Mouse (Mus musculus) MEL (cell line): ENCODE data around the gene Kcnmb4. TPM values are rescaled to one million over a fixed set of nuclear protein-coding genes. Genes with fewer than 3 reads are reported as not detected.
A peak's percentile ranks its signal among the peaks of the same experiment; 100 is the strongest.

Experiments
- DNase-seq: peaks from one replicate; pipeline ENCODE4 v3.0.0; 2011; ENCODE audit warnings: low read depth, low spot score
- H3K27ac ChIP-seq: 2 replicates; pipeline ENCODE4 v1.5.1; 2012; ENCODE audit warnings: low read depth, mild to moderate bottlenecking, control low read depth, low read length, moderate library complexity; ENCODE audit not compliant: control insufficient read depth
- H3K27me3 ChIP-seq, 2 experiments: fragments of 150-350 bp in 1 of 2; sonication (generic) in 1 of 2; 2 replicates each; pipeline ENCODE4 v1.6.1; 2012; ENCODE audit warnings: low read length in 2 of 2, mild to moderate bottlenecking in 2 of 2, improper control_type of control experiment in 1 of 2, moderate library complexity in 1 of 2; ENCODE audit not compliant: insufficient read depth in 2 of 2, control insufficient read depth in 1 of 2
- H3K36me3 ChIP-seq, 2 experiments: 2 replicates each; pipeline ENCODE4 v1.6.1; 2012 to 2014; ENCODE audit warnings: low read length in 2 of 2, improper control_type of control experiment in 1 of 2, inconsistent platforms in 1 of 2, mild to moderate bottlenecking in 1 of 2; ENCODE audit not compliant: insufficient read depth in 2 of 2, control insufficient read depth in 1 of 2
- H3K4me1 ChIP-seq, 2 experiments: fragments of 150-350 bp in 1 of 2; sonication (generic) in 1 of 2; 2 replicates each; pipeline ENCODE4 v1.6.1; 2012; ENCODE audit warnings: low read length in 2 of 2, improper control_type of control experiment in 1 of 2, mild to moderate bottlenecking in 1 of 2; ENCODE audit not compliant: insufficient read depth in 2 of 2, control insufficient read depth in 1 of 2
- H3K4me3 ChIP-seq, 2 experiments: fragments of 150-350 bp in 1 of 2; sonication (generic) in 1 of 2; 2 replicates each; pipeline ENCODE4 v1.5.1; 2012; ENCODE audit warnings: low read depth in 2 of 2, low read length in 2 of 2, mild to moderate bottlenecking in 2 of 2, moderate library complexity in 2 of 2, control low read depth in 1 of 2, improper control_type of control experiment in 1 of 2; ENCODE audit not compliant: control insufficient read depth in 1 of 2, insufficient read depth in 1 of 2
- H3K79me2 ChIP-seq: 2 replicates; pipeline ENCODE4 v1.6.1; 2012; ENCODE audit warnings: mild to moderate bottlenecking, low read length, moderate library complexity; ENCODE audit not compliant: control insufficient read depth, poor library complexity, insufficient read depth
- H3K9ac ChIP-seq: 2 replicates; pipeline ENCODE4 v1.6.1; 2012; ENCODE audit warnings: low read depth, mild to moderate bottlenecking, control low read depth, low read length, moderate library complexity; ENCODE audit not compliant: control insufficient read depth, poor library complexity, severe bottlenecking
- H3K9me3 ChIP-seq: fragments of 150-350 bp; sonication (generic); replicated peaks from 2 replicates; pipeline ENCODE4 v1.6.1; 2012; ENCODE audit warnings: mild to moderate bottlenecking, low read length, improper control_type of control experiment, moderate library complexity; ENCODE audit not compliant: insufficient read depth
- BHLHE40 ChIP-seq: IDR thresholded peaks from 2 replicates; pipeline ENCODE4 v1.6.1; 2012; ENCODE audit warnings: low read depth, mild to moderate bottlenecking, inconsistent platforms, low read length, improper control_type of control experiment, borderline replicate concordance
- CHD2 ChIP-seq: IDR thresholded peaks from 2 replicates; pipeline ENCODE4 v1.6.1; 2011; ENCODE audit warnings: low read length, improper control_type of control experiment
- CTCF ChIP-seq, 3 experiments: IDR thresholded peaks in 2 of 3; conservative IDR thresholded peaks in 1 of 3; 2 replicates each; pipeline ENCODE4 v1.5.1; 2011 to 2012; ENCODE audit warnings: low read length in 3 of 3, low read depth in 2 of 3, mild to moderate bottlenecking in 2 of 3, improper control_type of control experiment in 1 of 3, inconsistent platforms in 1 of 3, mixed read lengths in 1 of 3, moderate library complexity in 1 of 3; ENCODE audit not compliant: control insufficient read depth in 1 of 3, insufficient read depth in 1 of 3, poor library complexity in 1 of 3, severe bottlenecking in 1 of 3
- E2F4 ChIP-seq: IDR thresholded peaks from 2 replicates; pipeline ENCODE4 v1.6.1; 2011; ENCODE audit warnings: low read depth, low read length, improper control_type of control experiment, borderline replicate concordance
- ELF1 ChIP-seq: IDR thresholded peaks from 2 replicates; pipeline ENCODE4 v1.6.1; 2014; ENCODE audit warnings: low read depth, mild to moderate bottlenecking, inconsistent platforms, low read length, improper control_type of control experiment, moderate library complexity
- EP300 ChIP-seq, 2 experiments: IDR thresholded peaks; 2 replicates each; pipeline ENCODE4 v1.6.1; 2011; ENCODE audit warnings: improper control_type of control experiment in 2 of 2, low read length in 2 of 2, low read depth in 1 of 2, mild to moderate bottlenecking in 1 of 2
- ETS1 ChIP-seq: IDR thresholded peaks from 2 replicates; pipeline ENCODE4 v1.6.1; 2012; ENCODE audit warnings: low read depth, mild to moderate bottlenecking, inconsistent platforms, low read length, improper control_type of control experiment, moderate library complexity
- GABPA ChIP-seq: IDR thresholded peaks from 2 replicates; pipeline ENCODE4 v1.6.1; 2012; ENCODE audit warnings: low read depth, mild to moderate bottlenecking, inconsistent platforms, low read length, improper control_type of control experiment, moderate library complexity
- GATA1 ChIP-seq: IDR thresholded peaks from 2 replicates; pipeline ENCODE4 v1.6.1; 2011; ENCODE audit warnings: low read depth, low read length, improper control_type of control experiment
- HCFC1 ChIP-seq: IDR thresholded peaks from 2 replicates; pipeline ENCODE4 v1.6.1; 2012; ENCODE audit warnings: low read depth, mild to moderate bottlenecking, inconsistent platforms, low read length, improper control_type of control experiment, moderate library complexity
- JUND ChIP-seq: IDR thresholded peaks from 2 replicates; pipeline ENCODE4 v1.6.1; 2011; ENCODE audit warnings: low read depth, mild to moderate bottlenecking, improper control_type of control experiment, low read length
- KAT2A ChIP-seq: conservative IDR thresholded peaks from 2 replicates; pipeline ENCODE4 v1.6.1; 2012; ENCODE audit warnings: low read depth, low read length, improper control_type of control experiment, inconsistent platforms
- MAFK ChIP-seq: IDR thresholded peaks from 2 replicates; pipeline ENCODE4 v1.6.1; 2011; ENCODE audit warnings: low read depth, mild to moderate bottlenecking, low read length, improper control_type of control experiment, borderline replicate concordance
- MAX ChIP-seq: IDR thresholded peaks from 2 replicates; pipeline ENCODE4 v1.6.1; 2011; ENCODE audit warnings: low read length, improper control_type of control experiment
- MAZ ChIP-seq: IDR thresholded peaks from 2 replicates; pipeline ENCODE4 v1.6.1; 2012; ENCODE audit warnings: low read depth, mild to moderate bottlenecking, inconsistent platforms, low read length, improper control_type of control experiment
- MXI1 ChIP-seq: IDR thresholded peaks from 2 replicates; pipeline ENCODE4 v1.6.1; 2011; ENCODE audit warnings: mild to moderate bottlenecking, low read depth, low read length, improper control_type of control experiment
- MYB ChIP-seq: IDR thresholded peaks from 2 replicates; pipeline ENCODE4 v1.6.1; 2011; ENCODE audit warnings: mild to moderate bottlenecking, low read depth, low read length, improper control_type of control experiment
- MYC ChIP-seq: IDR thresholded peaks from 2 replicates; pipeline ENCODE4 v1.6.1; 2011; ENCODE audit warnings: low read depth, mild to moderate bottlenecking, low read length, improper control_type of control experiment, moderate library complexity
- NELFE ChIP-seq: IDR thresholded peaks from 2 replicates; pipeline ENCODE4 v1.6.1; 2011; ENCODE audit warnings: low read depth, low read length, improper control_type of control experiment
- NRF1 ChIP-seq: IDR thresholded peaks from 2 replicates; pipeline ENCODE4 v1.6.1; 2014; ENCODE audit warnings: low read depth, mild to moderate bottlenecking, inconsistent platforms, low read length, improper control_type of control experiment, moderate library complexity; ENCODE audit not compliant: poor library complexity, insufficient read depth, severe bottlenecking
- POLR2A ChIP-seq, 2 experiments: IDR thresholded peaks; 2 replicates each; pipeline ENCODE4 v1.6.1; 2011 to 2012; ENCODE audit warnings: low read length in 2 of 2, mild to moderate bottlenecking in 2 of 2, control low read depth in 1 of 2, improper control_type of control experiment in 1 of 2, low read depth in 1 of 2, moderate library complexity in 1 of 2; ENCODE audit not compliant: control insufficient read depth in 1 of 2, insufficient read depth in 1 of 2, poor library complexity in 1 of 2
- POLR2AphosphoS2 ChIP-seq: IDR thresholded peaks from 2 replicates; pipeline ENCODE4 v1.6.1; 2011; ENCODE audit warnings: low read length, improper control_type of control experiment
- POLR2AphosphoS5 ChIP-seq: IDR thresholded peaks from 2 replicates; pipeline ENCODE4 v1.6.1; 2012; ENCODE audit warnings: low read depth, borderline replicate concordance, mild to moderate bottlenecking, inconsistent platforms, low read length, moderate library complexity, mixed read lengths
- RAD21 ChIP-seq: IDR thresholded peaks from 2 replicates; pipeline ENCODE4 v1.6.1; 2011; ENCODE audit warnings: mild to moderate bottlenecking, low read depth, low read length, improper control_type of control experiment
- SIN3A ChIP-seq: IDR thresholded peaks from 2 replicates; pipeline ENCODE4 v1.6.1; 2012; ENCODE audit warnings: low read length, improper control_type of control experiment, inconsistent platforms
- TBP ChIP-seq: IDR thresholded peaks from 2 replicates; pipeline ENCODE4 v1.8.0; 2011; ENCODE audit warnings: low read depth, low read length, improper control_type of control experiment
- TCF12 ChIP-seq: IDR thresholded peaks from 2 replicates; pipeline ENCODE4 v1.6.1; 2014; ENCODE audit warnings: low read depth, mild to moderate bottlenecking, inconsistent platforms, low read length, improper control_type of control experiment, moderate library complexity
- UBTF ChIP-seq: IDR thresholded peaks from 2 replicates; pipeline ENCODE4 v1.6.1; 2012; ENCODE audit warnings: low read depth, mild to moderate bottlenecking, inconsistent platforms, low read length, improper control_type of control experiment, moderate library complexity, borderline replicate concordance; ENCODE audit not compliant: insufficient read depth
- USF1 ChIP-seq: IDR thresholded peaks from 2 replicates; pipeline ENCODE4 v1.6.1; 2014; ENCODE audit warnings: low read depth, mild to moderate bottlenecking, inconsistent platforms, low read length, improper control_type of control experiment, moderate library complexity
- USF2 ChIP-seq, 2 experiments: IDR thresholded peaks; 2 replicates each; pipeline ENCODE4 v1.6.1; 2011 to 2012; ENCODE audit warnings: improper control_type of control experiment in 2 of 2, low read length in 2 of 2, borderline replicate concordance in 1 of 2, inconsistent platforms in 1 of 2, low read depth in 1 of 2, mild to moderate bottlenecking in 1 of 2; ENCODE audit not compliant: insufficient read depth in 1 of 2
- ZKSCAN1 ChIP-seq: IDR thresholded peaks from 2 replicates; pipeline ENCODE4 v1.6.1; 2012; ENCODE audit warnings: low read depth, mild to moderate bottlenecking, inconsistent platforms, low read length, improper control_type of control experiment, moderate library complexity
- ZMIZ1 ChIP-seq: IDR thresholded peaks from 2 replicates; pipeline ENCODE4 v1.6.1; 2012; ENCODE audit warnings: low read depth, mild to moderate bottlenecking, inconsistent platforms, low read length, improper control_type of control experiment, moderate library complexity
- ZNF384 ChIP-seq: IDR thresholded peaks from 2 replicates; pipeline ENCODE4 v1.6.1; 2012; ENCODE audit warnings: low read depth, mild to moderate bottlenecking, inconsistent platforms, low read length, improper control_type of control experiment
- polyA plus RNA-seq, 2 experiments: library from polyadenylated mRNA; stranded (reverse) in 1 of 2; unstranded in 1 of 2; fragments of >175 nt in 1 of 2; fragments of >200 nt in 1 of 2; gene quantifications; 2 replicates each; pipeline versions ENCODE4 v1.2.1 to v1.2.4; 2012; ENCODE audit warnings: low replicate concordance in 2 of 2, low read depth in 1 of 2; ENCODE audit not compliant: insufficient read length in 2 of 2, insufficient read depth in 1 of 2, missing spikeins in 1 of 2
- total RNA-seq: library from RNA; depleted of rRNA; stranded (reverse); fragments of 300-350 nt; gene quantifications from 2 replicates; pipeline ENCODE4 v1.2.3, GENCODE M21; 2012

The Kcnmb4 gene
- total and polyA plus RNA-seq, 3 experiments = not detected

DNA sequence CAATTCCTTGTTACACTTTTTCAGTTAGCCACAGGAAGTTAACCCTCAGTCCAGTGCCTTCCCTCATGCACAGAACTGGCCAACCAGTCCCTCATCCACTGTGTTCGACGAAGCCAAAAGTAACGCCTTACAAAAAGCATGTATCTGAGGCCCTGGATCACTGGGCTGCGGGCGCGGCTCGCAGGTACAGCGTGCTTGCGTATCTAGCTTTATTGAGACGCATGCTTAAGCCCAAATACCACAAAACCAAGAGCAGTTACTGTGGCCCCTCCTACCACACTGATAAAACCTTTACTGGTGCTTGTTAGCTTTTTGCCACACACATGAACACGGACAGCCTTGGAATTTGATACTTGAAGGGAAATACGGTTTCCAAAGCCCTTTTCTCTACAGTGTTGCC lies 8.2 kb upstream of the Kcnmb4 start:
- Histone ChIP-seq H3K4me3 (peak overlapping the region; percentile 21 to 38), H3K9ac (peak overlapping the region; percentile 37), H3K4me1 (peaks cover 2 to 11% of the 10 kb centered on the region in 2 experiments; a peak in 3 of 4 replicates)

GRCm38 (mm10) chr10:116480988-116481387 lies 7.3 kb upstream of the Kcnmb4 start:
- H3K27me3 ChIP-seq = no peaks in the 10 kb centered on the region
- DNase-seq = no peak
- H3K27ac ChIP-seq = no peak overlapping the region
- H3K9ac ChIP-seq = no peak overlapping the region
- H3K79me2 ChIP-seq = no peaks in the 10 kb centered on the region
- H3K36me3 ChIP-seq = peaks cover 6 to 20% of the 10 kb centered on the region in 2 experiments
- no peak overlapping the region for H3K4me3 ChIP-seq
- TF ChIP-seq SIN3A (no peak), E2F4 (no peak), CTCF (IDR thresholded peaks at IDR 0.05 in 2 of 3, conservative IDR thresholded peaks at IDR 0.05 in 1 of 3; ENCODE audit: control insufficient read depth in 1 of 3, insufficient read depth in 1 of 3, low read depth in 2 of 3, low read length in 3 of 3, poor library complexity in 1 of 3, severe bottlenecking in 1 of 3) (peak in 2 of 3 experiments; percentile 5 to 31; a peak in 2 of 6 replicates)
- peaks cover 2 to 11% of the 10 kb centered on the region in 2 experiments; a peak in 3 of 4 replicates for H3K4me1 ChIP-seq
- H3K9me3 ChIP-seq = no peaks in the 10 kb centered on the region

More for the DNA sequence above, 8.2 kb upstream of the Kcnmb4 start:
- H3K27me3 ChIP-seq = no peaks in the 10 kb centered on the region
- no peaks in the 10 kb centered on the region for H3K9me3 ChIP-seq
- no peaks in the 10 kb centered on the region for H3K79me2 ChIP-seq
- peak overlapping the region; percentile 81 for H3K27ac ChIP-seq
- TF ChIP-seq POLR2AphosphoS5 (no peak), NELFE (peak; percentile 33; the same call in 1 of the 2 replicates), UBTF (no peak), HCFC1 (0 out of 2 replicates have a peak, but pooled peaks have one; percentile 23), SIN3A (0 out of 2 replicates have a peak, but pooled peaks have one; percentile 33), ELF1 (no peak), POLR2AphosphoS2 (peak; percentile 86), MXI1 (peak; percentile 91), RAD21 (no peak), MAX (peak; percentile 80), CHD2 (no peak), POLR2A (IDR thresholded peaks at IDR 0.05; ENCODE audit: control insufficient read depth in 1 of 2, insufficient read depth in 1 of 2, low read depth in 1 of 2, low read length in 2 of 2, poor library complexity in 1 of 2) (peak in 1 of 2 experiments; percentile 67; a peak in 2 of 4 replicates), BHLHE40 (no peak), MYB (peak; percentile 64), ZNF384 (no peak), CTCF (IDR thresholded peaks at IDR 0.05 in 2 of 3, conservative IDR thresholded peaks at IDR 0.05 in 1 of 3; ENCODE audit: control insufficient read depth in 1 of 3, insufficient read depth in 1 of 3, low read depth in 2 of 3, low read length in 3 of 3, poor library complexity in 1 of 3, severe bottlenecking in 1 of 3) (no peak), USF1 (no peak), TBP (peak; percentile 46; the same call in 1 of the 2 replicates), TCF12 (no peak; the same call in 1 of the 2 replicates), MYC (peak; percentile 79), MAFK (no peak), ETS1 (peak; percentile 33; the same call in 1 of the 2 replicates), KAT2A (no peak), MAZ (no peak), GABPA (no peak), USF2 (IDR thresholded peaks at IDR 0.05; ENCODE audit: borderline replicate concordance in 1 of 2, insufficient read depth in 1 of 2, low read depth in 1 of 2, low read length in 2 of 2) (no peak), GATA1 (peak; percentile 59), ZMIZ1 (no peak; the same call in 1 of the 2 replicates), EP300 (IDR thresholded peaks at IDR 0.05; ENCODE audit: low read depth in 1 of 2, low read length in 2 of 2) (peak in 1 of 2 experiments; percentile 79; a peak in 2 of 4 replicates), ZKSCAN1 (no peak), NRF1 (peak; percentile 56), JUND (no peak)
- peak; percentile 88 for DNase-seq
- H3K36me3 ChIP-seq = peaks cover 10 to 20% of the 10 kb centered on the region in 2 experiments
